Mouse (Mus musculus): ENCODE data around the gene Cd81. TPM values are rescaled to one million over a fixed set of nuclear protein-coding genes. Genes with fewer than 3 reads are reported as not detected.

Gene Cd81
- polyA plus RNA-seq, 1 experiment: 78.4 TPM

DNA sequence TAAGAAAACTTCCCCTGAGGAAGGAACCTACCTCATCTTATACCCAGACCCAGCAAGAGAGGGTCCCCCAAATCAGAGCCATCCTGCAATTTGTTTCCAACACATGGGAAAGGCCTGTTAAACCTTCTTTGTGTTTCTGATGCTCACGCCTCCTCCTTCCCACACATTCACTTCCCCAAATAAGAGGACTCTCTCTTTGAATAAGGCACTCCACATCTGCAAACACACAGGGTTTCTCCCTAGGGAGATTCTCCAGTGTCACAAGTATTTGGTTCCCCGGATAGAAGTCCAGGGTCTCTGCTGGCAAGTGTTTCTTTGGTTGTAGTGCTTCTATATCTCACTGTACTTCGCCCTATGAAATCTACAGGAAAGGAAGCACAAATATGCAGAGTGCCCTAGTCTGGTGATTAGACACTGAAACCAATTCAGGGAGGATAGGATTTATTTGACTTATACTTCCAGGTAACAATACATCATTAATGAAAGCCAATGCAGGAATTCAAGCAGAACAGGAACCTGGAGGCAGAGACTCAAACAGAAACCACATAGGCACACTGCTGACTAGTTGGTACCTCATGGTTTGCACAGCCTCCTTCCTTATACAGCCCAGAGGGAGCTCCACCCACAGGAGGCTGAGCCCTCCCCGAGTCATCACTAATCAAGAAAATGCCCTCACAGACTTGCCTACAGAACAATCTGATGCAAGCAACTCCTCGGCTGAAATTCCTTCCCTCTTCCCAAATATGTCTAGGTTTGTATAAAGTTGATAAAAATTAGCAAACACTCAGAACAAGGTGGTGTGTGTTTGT, 31.0 kb upstream of the Cd81 start:
- Histone ChIP-seq H3K4me3 (ENCODE audit: control insufficient read depth, low read depth, low read length) (no peak overlapping the region), H3K27ac (ENCODE audit: control insufficient read depth, insufficient read depth, low read depth, low read length) (no peak overlapping the region), H3K27me3 (ENCODE audit: control insufficient read depth, insufficient read depth, low read length) (no peaks in the 10 kb centered on the region), H3K4me1 (ENCODE audit: control insufficient read depth, insufficient read depth, low read length) (no peaks in the 10 kb centered on the region), H3K36me3 (ENCODE audit: control insufficient read depth, insufficient read depth, low read length) (no peaks in the 10 kb centered on the region)
- TF ChIP-seq CTCF (IDR thresholded peaks at IDR 0.05; ENCODE audit: control insufficient read depth, insufficient read depth, insufficient replicate concordance, low read depth, low read length): no peak
- no peak for TF ChIP-seq POLR2A (IDR thresholded peaks at IDR 0.05; ENCODE audit: control insufficient read depth, low read depth, low read length)

DNA sequence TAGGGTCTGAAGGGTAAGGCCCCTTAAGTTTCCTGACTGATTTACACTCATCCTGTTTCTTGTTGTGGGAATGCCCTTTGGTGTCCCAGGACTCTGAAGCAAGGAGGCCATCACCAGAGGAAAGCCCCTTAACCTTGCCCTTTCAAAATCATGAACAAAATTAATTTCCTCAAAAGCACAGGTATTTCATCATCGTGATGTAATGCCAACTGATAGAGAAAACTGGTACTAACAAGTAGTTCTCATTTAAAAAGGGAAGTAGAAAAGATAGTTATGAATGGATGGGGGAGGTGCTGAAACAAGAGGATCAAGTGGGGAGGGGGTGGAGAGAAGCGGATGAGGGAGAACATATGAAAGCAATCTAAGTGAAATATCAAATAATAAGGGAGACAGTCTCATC, 29.0 kb upstream of the Cd81 start:
- H3K27me3 ChIP-seq (ENCODE audit: control insufficient read depth, insufficient read depth, low read length): no peaks in the 10 kb centered on the region
- no peak for TF ChIP-seq POLR2A (IDR thresholded peaks at IDR 0.05; ENCODE audit: control insufficient read depth, low read depth, low read length)
- no peak for TF ChIP-seq CTCF (IDR thresholded peaks at IDR 0.05; ENCODE audit: control insufficient read depth, insufficient read depth, insufficient replicate concordance, low read depth, low read length)
- H3K27ac ChIP-seq (ENCODE audit: control insufficient read depth, insufficient read depth, low read depth, low read length): no peak overlapping the region
- H3K36me3 ChIP-seq (ENCODE audit: control insufficient read depth, insufficient read depth, low read length): no peaks in the 10 kb centered on the region
- no peak overlapping the region for H3K4me3 ChIP-seq (ENCODE audit: control insufficient read depth, low read depth, low read length)
- H3K4me1 ChIP-seq (ENCODE audit: control insufficient read depth, insufficient read depth, low read length): no peaks in the 10 kb centered on the region

DNA sequence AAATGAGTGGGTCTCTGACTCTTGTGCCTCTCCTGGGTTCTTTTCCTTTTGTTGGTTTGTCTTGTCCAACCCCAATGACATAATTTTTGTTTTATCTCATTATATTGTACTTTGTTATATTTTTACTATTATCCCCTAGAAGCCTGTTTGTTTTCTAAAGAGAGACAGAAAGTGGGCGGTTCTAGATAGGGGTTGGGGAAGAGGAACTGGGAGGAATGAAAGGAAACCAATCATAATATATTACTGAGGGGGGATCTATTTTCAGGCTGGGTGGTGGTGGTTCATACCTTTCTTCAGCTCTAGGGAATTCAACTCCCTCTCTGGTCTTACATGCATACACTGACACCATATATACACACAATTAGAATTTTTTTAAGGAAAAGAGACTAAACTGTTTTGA, 28.2 kb upstream of the Cd81 start:
- no peaks in the 10 kb centered on the region for H3K4me1 ChIP-seq (ENCODE audit: control insufficient read depth, insufficient read depth, low read length)
- TF ChIP-seq POLR2A (IDR thresholded peaks at IDR 0.05; ENCODE audit: control insufficient read depth, low read depth, low read length): no peak
- TF ChIP-seq CTCF (IDR thresholded peaks at IDR 0.05; ENCODE audit: control insufficient read depth, insufficient read depth, insufficient replicate concordance, low read depth, low read length): no peak
- no peaks in the 10 kb centered on the region for H3K27me3 ChIP-seq (ENCODE audit: control insufficient read depth, insufficient read depth, low read length)
- no peak overlapping the region for H3K4me3 ChIP-seq (ENCODE audit: control insufficient read depth, low read depth, low read length)
- no peaks in the 10 kb centered on the region for H3K36me3 ChIP-seq (ENCODE audit: control insufficient read depth, insufficient read depth, low read length)
- H3K27ac ChIP-seq (ENCODE audit: control insufficient read depth, insufficient read depth, low read depth, low read length): no peak overlapping the region

DNA sequence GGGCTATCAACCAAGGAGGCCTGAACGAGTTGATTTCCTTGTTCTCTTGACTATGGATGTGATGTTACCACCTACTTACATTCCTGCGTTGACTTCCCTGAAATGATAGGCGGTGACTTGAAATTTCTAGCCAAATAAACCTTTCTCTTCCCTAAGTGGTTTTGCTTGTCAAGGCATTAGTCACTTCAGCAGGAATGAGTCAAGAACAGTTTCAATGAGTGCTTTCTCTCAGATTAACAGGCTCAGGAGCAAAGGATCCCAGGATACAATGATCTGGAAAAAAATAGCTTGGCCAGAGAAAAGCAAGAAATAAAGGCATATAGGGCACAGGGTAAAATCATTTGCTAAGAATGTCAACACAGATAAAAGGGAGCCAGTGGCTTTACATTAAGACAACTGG, 27.0 kb upstream of the Cd81 start:
- TF ChIP-seq POLR2A (IDR thresholded peaks at IDR 0.05; ENCODE audit: control insufficient read depth, low read depth, low read length): no peak
- Histone ChIP-seq H3K4me3 (ENCODE audit: control insufficient read depth, low read depth, low read length) (no peak overlapping the region), H3K27me3 (ENCODE audit: control insufficient read depth, insufficient read depth, low read length) (no peaks in the 10 kb centered on the region), H3K27ac (ENCODE audit: control insufficient read depth, insufficient read depth, low read depth, low read length) (no peak overlapping the region), H3K4me1 (ENCODE audit: control insufficient read depth, insufficient read depth, low read length) (no peaks in the 10 kb centered on the region), H3K36me3 (ENCODE audit: control insufficient read depth, insufficient read depth, low read length) (no peaks in the 10 kb centered on the region)

DNA sequence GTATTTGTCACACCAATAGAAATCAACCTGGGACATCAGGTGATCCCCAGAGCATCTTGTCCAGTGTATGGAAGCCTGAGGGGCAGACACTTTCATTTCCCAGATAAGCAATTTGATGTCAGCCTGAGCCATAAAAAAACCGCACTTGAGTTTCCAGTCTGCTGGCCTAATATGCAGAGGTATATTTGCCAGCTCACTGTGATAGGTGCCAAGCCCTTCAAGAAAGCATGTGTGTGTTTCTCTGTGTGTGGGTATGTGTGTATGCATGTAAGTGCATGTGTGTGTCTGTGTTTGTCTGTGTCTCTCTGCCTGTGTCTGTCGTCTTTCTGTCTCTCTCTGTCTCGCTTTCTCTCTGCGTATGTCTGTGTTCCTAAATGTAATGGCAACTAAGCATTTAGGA, 25.3 kb upstream of the Cd81 start:
- no peaks in the 10 kb centered on the region for H3K36me3 ChIP-seq (ENCODE audit: control insufficient read depth, insufficient read depth, low read length)
- no peak overlapping the region for H3K27ac ChIP-seq (ENCODE audit: control insufficient read depth, insufficient read depth, low read depth, low read length)
- no peak for TF ChIP-seq POLR2A (IDR thresholded peaks at IDR 0.05; ENCODE audit: control insufficient read depth, low read depth, low read length)
- TF ChIP-seq CTCF (IDR thresholded peaks at IDR 0.05; ENCODE audit: control insufficient read depth, insufficient read depth, insufficient replicate concordance, low read depth, low read length): no peak
- H3K27me3 ChIP-seq (ENCODE audit: control insufficient read depth, insufficient read depth, low read length): no peaks in the 10 kb centered on the region
- H3K4me3 ChIP-seq (ENCODE audit: control insufficient read depth, low read depth, low read length): no peak overlapping the region
- no peaks in the 10 kb centered on the region for H3K4me1 ChIP-seq (ENCODE audit: control insufficient read depth, insufficient read depth, low read length)

DNA sequence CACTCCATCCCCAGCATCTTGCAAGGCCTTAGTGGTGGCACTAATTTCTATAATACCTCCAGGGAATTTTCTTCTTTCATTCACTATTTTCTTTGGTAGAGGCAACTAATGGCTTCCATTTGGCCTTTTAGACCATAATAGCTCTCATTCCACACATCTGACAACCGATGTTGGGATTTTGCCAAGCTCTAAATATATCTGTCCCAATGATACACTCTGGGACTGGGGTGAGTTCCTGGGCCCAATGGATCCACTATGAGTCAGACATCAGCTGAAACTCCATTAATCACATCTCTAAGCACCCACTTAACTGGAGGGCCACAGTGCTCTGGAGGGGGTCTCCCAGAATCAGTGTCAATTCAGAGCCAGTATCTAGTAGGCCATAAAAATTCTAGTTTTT, 20.7 kb upstream of the Cd81 start:
- H3K4me3 ChIP-seq (ENCODE audit: control insufficient read depth, low read depth, low read length): no peak overlapping the region
- no peaks in the 10 kb centered on the region for H3K27me3 ChIP-seq (ENCODE audit: control insufficient read depth, insufficient read depth, low read length)
- no peaks in the 10 kb centered on the region for H3K4me1 ChIP-seq (ENCODE audit: control insufficient read depth, insufficient read depth, low read length)
- TF ChIP-seq CTCF (IDR thresholded peaks at IDR 0.05; ENCODE audit: control insufficient read depth, insufficient read depth, insufficient replicate concordance, low read depth, low read length): no peak
- no peak for TF ChIP-seq POLR2A (IDR thresholded peaks at IDR 0.05; ENCODE audit: control insufficient read depth, low read depth, low read length)
- no peaks in the 10 kb centered on the region for H3K36me3 ChIP-seq (ENCODE audit: control insufficient read depth, insufficient read depth, low read length)
- no peak overlapping the region for H3K27ac ChIP-seq (ENCODE audit: control insufficient read depth, insufficient read depth, low read depth, low read length)

DNA sequence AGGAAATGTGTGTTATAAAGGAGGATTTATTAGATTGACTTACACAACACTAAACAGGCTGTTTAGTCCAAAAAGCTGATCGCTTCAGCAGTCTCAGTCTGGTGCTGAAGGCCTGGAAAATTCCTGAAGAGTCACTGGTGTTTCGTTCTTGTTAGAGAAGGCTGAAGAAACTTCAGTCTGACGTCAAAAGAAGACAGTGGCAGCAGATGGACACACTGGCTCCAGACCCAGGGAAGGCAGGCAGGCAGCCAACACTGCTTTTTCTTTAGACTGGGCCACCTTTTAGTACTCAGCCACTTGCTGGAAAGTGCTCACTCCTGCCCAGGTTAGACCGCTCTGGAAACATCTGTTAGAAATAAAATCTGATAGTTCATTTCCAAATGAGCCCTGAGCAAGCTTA, 19.0 kb upstream of the Cd81 start:
- no peak overlapping the region for H3K27ac ChIP-seq (ENCODE audit: control insufficient read depth, insufficient read depth, low read depth, low read length)
- no peaks in the 10 kb centered on the region for H3K36me3 ChIP-seq (ENCODE audit: control insufficient read depth, insufficient read depth, low read length)
- no peaks in the 10 kb centered on the region for H3K27me3 ChIP-seq (ENCODE audit: control insufficient read depth, insufficient read depth, low read length)
- H3K4me1 ChIP-seq (ENCODE audit: control insufficient read depth, insufficient read depth, low read length): no peaks in the 10 kb centered on the region
- no peak overlapping the region for H3K4me3 ChIP-seq (ENCODE audit: control insufficient read depth, low read depth, low read length)
- TF ChIP-seq POLR2A (IDR thresholded peaks at IDR 0.05; ENCODE audit: control insufficient read depth, low read depth, low read length): no peak
- no peak for TF ChIP-seq CTCF (IDR thresholded peaks at IDR 0.05; ENCODE audit: control insufficient read depth, insufficient read depth, insufficient replicate concordance, low read depth, low read length)

Measured in testis, adult 2 months (tissue).